Mouse (Mus musculus) forebrain, embryonic 10.5 days (tissue): ENCODE measurements around the gene Vgll1. TPM values are rescaled to one million over a fixed set of nuclear protein-coding genes. Genes with fewer than 3 reads are reported as not detected.

Experiments used
- DNase-seq: peaks from one replicate; pipeline ENCODE4 v3.0.0-alpha.2; 2017; ENCODE audit warnings: low spot score; ENCODE audit errors: extremely low spot score
- H3K27ac ChIP-seq: fragments of 300-500 bp; sonication (generic); 2 replicates; pipeline ENCODE4 v1.5.1; 2016; ENCODE audit warnings: mild to moderate bottlenecking
- H3K27me3 ChIP-seq: fragments of 300-500 bp; sonication (generic); 2 replicates; pipeline ENCODE4 v1.6.1; 2016; ENCODE audit warnings: mild to moderate bottlenecking; ENCODE audit not compliant: poor library complexity, severe bottlenecking
- H3K36me3 ChIP-seq: fragments of 300-500 bp; sonication (generic); replicated peaks from 2 replicates; pipeline ENCODE4 v1.6.1; 2016; ENCODE audit warnings: mild to moderate bottlenecking, moderate library complexity
- H3K4me1 ChIP-seq: fragments of 300-500 bp; sonication (generic); 2 replicates; pipeline ENCODE4 v1.6.1; 2016
- H3K4me3 ChIP-seq: fragments of 300-500 bp; sonication (generic); 2 replicates; pipeline ENCODE4 v1.5.1; 2016; ENCODE audit warnings: mild to moderate bottlenecking, moderate library complexity
- H3K9me3 ChIP-seq: fragments of 300-500 bp; sonication (generic); 2 replicates; pipeline ENCODE4 v1.6.1; 2016; ENCODE audit warnings: mild to moderate bottlenecking, moderate library complexity
- WGBS: fragments of 180-500 bp; shearing (Covaris S2); methylation state at CpG from one replicate; pipeline ENCODE4 v1.1.7; 2016; 5-methylcytosine and 5-hydroxymethylcytosine counted together
- polyA plus RNA-seq: library from polyadenylated mRNA; unstranded; fragments of >200 nt; fragmentation: Nextera tagmentation; extraction: Ambion mirVana; gene quantifications from 2 replicates; pipeline ENCODE4 v1.2.1, GENCODE M21; 2016

Vgll1 gene
- polyA plus RNA-seq, result 0.06 and 0.09 TPM in 2 replicates

DNA sequence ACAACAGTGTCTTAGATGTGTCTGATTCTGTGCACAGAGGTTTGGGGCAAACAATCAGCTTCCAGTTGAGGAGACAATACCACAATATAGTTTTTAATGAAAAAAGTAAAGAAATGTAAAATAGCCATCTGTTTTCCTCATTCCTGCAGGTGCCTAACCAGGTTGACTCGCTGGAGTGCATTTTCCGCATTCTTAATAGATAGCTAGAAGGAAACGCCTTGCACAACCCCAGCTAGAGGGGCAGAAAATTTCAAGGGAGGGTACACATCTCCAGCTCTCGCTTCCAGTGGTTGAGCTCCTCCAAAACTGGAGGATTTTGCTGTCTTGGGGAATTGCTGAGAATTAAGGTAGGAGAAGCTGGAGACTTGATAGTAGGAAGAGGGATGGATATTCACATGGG is at the start of gene Vgll1:
Gene Vgll1, plus strand, starts transcription at position 301 of the 400 bp plus-strand sequence.
- DNase-seq, result no peak
- Histone ChIP-seq H3K9me3 (no peaks in the 10 kb centered on the region), H3K36me3 (no peaks in the 10 kb centered on the region), H3K27me3 (no peaks in the 10 kb centered on the region), H3K4me1 (no peaks in the 10 kb centered on the region), H3K27ac (no peak within 1 kb of the TSS), H3K4me3 (no peak within 1 kb of the TSS)
- WGBS, result 87% methylated on average over 4 of the region's 4 CpGs

DNA sequence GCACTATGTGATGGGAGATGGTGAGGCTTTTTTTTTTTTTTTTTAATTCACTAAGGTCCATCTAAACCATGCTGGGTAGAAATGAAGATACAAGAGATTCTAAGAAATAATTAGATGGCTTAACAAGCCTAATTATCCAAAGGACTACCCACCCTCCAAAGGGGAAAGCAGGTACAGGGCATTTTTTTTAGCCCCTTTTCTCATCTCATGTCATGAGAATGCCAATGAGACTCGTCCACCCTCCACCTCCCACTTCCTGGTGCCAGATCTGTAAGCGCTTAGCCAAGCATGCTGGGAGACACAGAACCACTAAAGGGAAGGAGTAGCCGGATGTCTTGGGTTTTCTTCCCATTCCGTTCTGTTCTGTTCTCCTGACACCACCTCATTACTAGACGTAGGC is 45.1 kb upstream of the Vgll1 start, which contains the start of gene Brs3:
Gene Brs3, plus strand, starts transcription at position 301 of the 400 bp plus-strand sequence.
- H3K27me3 ChIP-seq, result no peaks in the 10 kb centered on the region
- no peak for DNase-seq
- H3K4me1 ChIP-seq, result no peaks in the 10 kb centered on the region
- H3K9me3 ChIP-seq, result no peaks in the 10 kb centered on the region
- H3K36me3 ChIP-seq, result no peaks in the 10 kb centered on the region
- H3K27ac ChIP-seq, result no peak within 1 kb of the TSS
- H3K4me3 ChIP-seq, result no peak within 1 kb of the TSS
- WGBS, result 86% methylated on average over 5 of the region's 5 CpGs

DNA sequence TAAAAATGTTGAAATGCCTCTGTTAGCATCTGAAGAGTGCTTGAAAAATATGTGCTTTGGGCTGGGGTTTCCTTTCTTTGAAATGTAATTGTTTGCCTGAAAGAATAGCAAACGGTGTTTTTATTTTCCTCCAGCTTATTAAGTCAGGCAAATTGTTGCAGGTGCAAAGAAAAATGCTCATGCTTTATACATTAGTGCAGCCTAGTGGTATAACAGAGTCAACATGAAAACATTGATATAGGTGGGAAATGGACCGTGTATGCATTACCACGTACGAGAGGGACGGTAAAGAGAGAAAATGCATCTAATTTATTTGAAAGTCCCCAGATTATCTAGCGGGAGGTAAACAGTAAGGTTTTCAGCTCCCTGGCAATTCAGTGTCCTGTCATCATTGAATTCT is 44.0 kb upstream of the Vgll1 start:
- H3K4me1 ChIP-seq, result no peaks in the 10 kb centered on the region
- no peaks in the 10 kb centered on the region for H3K9me3 ChIP-seq
- no peak overlapping the region for H3K27ac ChIP-seq
- H3K36me3 ChIP-seq, result no peaks in the 10 kb centered on the region
- 86% methylated on average over 6 of the region's 6 CpGs for WGBS
- no peak overlapping the region for H3K4me3 ChIP-seq
- DNase-seq, result no peak
- H3K27me3 ChIP-seq, result no peaks in the 10 kb centered on the region

DNA sequence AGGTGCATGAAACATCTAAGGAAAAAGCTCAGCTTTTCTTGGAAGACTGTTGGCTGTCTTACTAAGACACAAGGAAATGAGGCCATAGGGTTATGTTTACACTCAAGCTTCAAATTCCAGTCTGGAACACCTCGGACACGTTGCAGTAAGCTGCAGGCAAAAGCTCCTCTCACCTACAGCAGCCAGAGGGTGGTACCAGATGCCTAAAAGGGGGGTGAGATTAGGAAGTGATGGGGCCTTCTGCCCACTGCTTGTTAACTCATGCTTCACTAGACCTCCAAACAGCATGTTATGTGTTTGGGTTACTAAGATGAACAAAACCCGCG is 35.1 kb upstream of the Vgll1 start:
- Histone ChIP-seq H3K27me3 (no peaks in the 10 kb centered on the region), H3K27ac (peak overlapping the region; percentile 96), H3K4me1 (peaks cover 5% of the 10 kb centered on the region; the same call in 1 of the 2 replicates), H3K4me3 (peak overlapping the region; percentile 61), H3K36me3 (peaks cover 18% of the 10 kb centered on the region), H3K9me3 (no peaks in the 10 kb centered on the region)
- WGBS, result 24% methylated on average over 4 of the region's 4 CpGs
- no peak for DNase-seq

DNA sequence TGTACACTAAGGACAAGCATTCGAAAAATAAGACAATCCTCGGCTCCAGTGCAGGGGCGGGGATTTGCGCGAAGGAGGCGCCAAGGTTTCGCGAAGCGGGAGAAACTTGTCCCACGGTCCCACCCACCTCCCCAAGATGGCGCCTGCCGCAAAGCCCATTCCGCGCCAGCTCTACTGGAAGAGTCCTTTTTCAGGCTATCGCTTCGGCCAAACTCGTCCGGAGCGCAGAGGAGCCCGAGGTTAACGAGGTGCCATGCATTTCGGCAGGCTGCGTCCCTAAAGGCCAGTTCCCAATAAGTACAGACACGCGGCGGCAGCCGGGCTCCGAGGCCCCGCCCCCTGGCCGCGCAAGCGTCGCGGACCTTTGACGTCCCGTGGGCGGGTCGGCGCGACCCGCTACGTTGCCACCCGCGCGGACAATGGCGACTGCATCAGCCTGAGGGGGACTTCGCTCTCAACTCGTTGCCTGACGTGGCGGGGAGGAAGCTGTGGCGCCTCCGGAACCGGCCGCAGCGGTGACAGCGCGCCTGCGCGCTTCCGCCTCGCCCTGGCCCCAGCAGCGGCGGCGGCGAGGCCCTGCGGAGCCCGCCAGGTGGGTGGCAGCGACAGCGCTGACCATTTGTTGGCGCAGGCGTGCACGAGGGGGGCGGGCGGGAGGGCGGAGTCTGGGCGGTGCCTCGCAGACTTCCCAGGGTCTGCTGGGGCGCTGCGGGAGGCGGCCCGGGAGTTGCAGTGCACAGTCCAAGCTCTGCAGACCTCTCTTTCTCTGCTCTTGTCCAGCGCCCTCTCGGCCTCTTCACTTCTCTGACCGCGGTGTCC is 34.5 kb upstream of the Vgll1 start, which contains the start of gene Htatsf1:
Gene Htatsf1, plus strand, starts transcription at position 410 of the 819 bp plus-strand sequence.
- DNase-seq, result peak; percentile 74
- WGBS, result 22% methylated on average over 80 of the region's 85 CpGs
- H3K4me3 ChIP-seq, result peak within 1 kb of the TSS; percentile 61
- peaks cover 18% of the 10 kb centered on the region for H3K36me3 ChIP-seq
- H3K27me3 ChIP-seq, result no peaks in the 10 kb centered on the region
- H3K27ac ChIP-seq, result peak within 1 kb of the TSS; percentile 96
- H3K9me3 ChIP-seq, result no peaks in the 10 kb centered on the region
- H3K4me1 ChIP-seq, result peaks cover 5% of the 10 kb centered on the region; the same call in 1 of the 2 replicates

DNA sequence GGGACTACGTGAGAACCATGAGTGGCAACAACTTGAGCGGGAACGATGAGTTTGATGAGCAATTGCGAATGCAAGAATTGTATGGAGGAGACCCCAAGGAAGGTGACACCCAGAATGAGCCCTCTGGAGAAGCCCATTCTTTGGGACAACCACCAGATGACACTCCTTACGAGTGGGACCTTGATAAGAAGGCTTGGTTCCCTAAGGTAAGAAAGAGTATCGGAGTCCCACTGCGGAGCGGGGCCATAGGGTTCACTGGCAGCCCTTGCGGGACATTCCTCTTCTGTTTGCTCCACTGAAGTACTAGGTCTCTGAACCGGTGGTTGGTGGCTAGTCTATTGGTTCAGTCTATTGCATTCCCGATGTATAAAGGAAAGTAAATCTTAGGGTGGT is 33.9 kb upstream of the Vgll1 start:
- H3K4me1 ChIP-seq, result peaks cover 5% of the 10 kb centered on the region; the same call in 1 of the 2 replicates
- H3K27ac ChIP-seq, result peak overlapping the region; percentile 96
- WGBS, result 28% methylated on average over 11 of the region's 11 CpGs
- DNase-seq, result no peak
- no peaks in the 10 kb centered on the region for H3K27me3 ChIP-seq
- H3K9me3 ChIP-seq, result no peaks in the 10 kb centered on the region
- peak overlapping the region; percentile 61 for H3K4me3 ChIP-seq
- H3K36me3 ChIP-seq, result peaks cover 18% of the 10 kb centered on the region

DNA sequence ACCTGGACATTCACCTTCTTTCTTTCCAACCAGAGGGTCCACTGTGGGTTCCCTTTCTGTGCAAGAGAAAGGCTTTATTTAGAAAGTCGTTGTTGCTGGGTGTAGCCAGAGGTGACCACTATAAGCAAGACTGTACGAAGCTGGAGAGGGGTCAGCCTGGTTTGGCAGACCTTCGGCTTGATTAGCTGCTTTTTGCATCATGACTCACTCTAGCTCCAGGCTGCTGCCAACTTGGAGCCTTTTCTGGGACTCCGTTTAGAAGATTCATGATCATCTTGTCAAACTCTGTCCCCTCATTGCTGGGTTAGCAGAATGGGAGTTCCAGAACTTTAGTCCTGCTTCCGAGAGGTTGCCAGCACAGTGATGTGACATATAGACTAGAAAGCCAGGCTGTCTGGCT is 6.4 kb upstream of the Vgll1 start:
- H3K4me3 ChIP-seq, result no peak overlapping the region
- H3K36me3 ChIP-seq, result no peaks in the 10 kb centered on the region
- H3K9me3 ChIP-seq, result no peaks in the 10 kb centered on the region
- WGBS, result 79% methylated on average over 5 of the region's 5 CpGs
- H3K4me1 ChIP-seq, result no peaks in the 10 kb centered on the region
- no peaks in the 10 kb centered on the region for H3K27me3 ChIP-seq
- no peak overlapping the region for H3K27ac ChIP-seq
- no peak for DNase-seq

DNA sequence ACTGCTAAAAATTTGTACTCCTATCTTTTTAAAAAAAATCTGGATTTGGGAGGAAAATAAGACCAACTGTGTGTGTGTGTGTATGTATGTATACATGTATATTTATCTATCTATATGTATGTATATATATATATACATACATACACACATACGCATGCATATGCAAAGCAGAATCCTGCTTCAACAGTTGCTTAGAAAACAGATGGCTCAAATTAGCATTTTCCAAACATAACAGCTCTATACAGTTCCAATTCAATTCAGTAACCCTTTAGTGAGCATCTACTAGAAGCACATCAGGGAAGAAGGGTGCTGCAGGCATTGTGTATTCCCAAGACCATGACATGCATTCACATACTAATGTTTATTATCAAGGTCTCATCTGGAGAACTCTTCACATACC is 15.5 kb downstream of the Vgll1 start:
- WGBS, result 96% methylated on average over 1 of the region's 1 CpGs
- Histone ChIP-seq H3K9me3 (no peaks in the 10 kb centered on the region), H3K27me3 (no peaks in the 10 kb centered on the region), H3K36me3 (no peaks in the 10 kb centered on the region), H3K27ac (no peak overlapping the region), H3K4me3 (no peak overlapping the region), H3K4me1 (no peaks in the 10 kb centered on the region)
- DNase-seq, result no peak

DNA sequence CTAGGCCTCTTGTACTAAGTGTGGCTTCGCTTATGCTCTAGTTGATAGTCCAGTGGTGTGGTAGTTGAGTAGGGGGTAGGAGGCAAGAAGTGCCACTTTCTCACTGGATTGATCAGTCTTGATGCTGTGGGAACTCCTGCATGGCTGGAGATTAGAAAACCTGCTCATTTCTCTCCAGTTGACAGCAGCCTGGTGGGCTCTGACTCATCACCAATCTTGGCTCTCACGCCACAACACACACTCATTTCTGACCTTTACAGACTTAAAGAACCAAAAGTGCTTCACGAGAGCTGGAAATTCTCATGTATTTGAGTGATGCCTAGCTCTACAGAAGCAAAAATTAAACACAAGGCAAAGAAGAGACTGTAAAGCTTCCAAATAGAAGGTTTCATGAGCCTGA is 19.1 kb downstream of the Vgll1 start:
- Histone ChIP-seq H3K9me3 (no peaks in the 10 kb centered on the region), H3K27ac (no peak overlapping the region), H3K36me3 (no peaks in the 10 kb centered on the region), H3K4me3 (no peak overlapping the region), H3K27me3 (no peaks in the 10 kb centered on the region), H3K4me1 (no peaks in the 10 kb centered on the region)
- no peak for DNase-seq
- 95% methylated on average over 3 of the region's 3 CpGs for WGBS

DNA sequence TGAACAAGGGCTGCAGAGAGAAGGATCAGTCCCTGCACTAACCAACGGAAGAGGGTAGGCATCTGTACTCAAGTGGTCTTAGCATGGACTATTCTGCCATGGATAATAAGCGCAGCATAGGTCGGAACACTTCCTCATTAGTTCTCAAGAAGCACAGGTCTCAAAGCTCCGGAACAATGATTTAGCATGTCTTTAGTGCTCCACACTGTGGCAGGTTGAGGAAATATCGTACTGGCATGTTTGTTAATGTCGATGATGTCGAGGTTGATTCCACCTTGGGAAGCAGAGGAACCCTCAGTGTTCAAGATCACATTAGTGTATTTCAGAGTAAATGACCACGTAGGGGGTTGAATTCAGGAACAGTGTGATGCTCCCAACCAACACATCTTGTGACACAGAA is 30.2 kb downstream of the Vgll1 start:
- H3K4me3 ChIP-seq, result no peak overlapping the region
- H3K36me3 ChIP-seq, result no peaks in the 10 kb centered on the region
- WGBS, result 86% methylated on average over 8 of the region's 8 CpGs
- no peaks in the 10 kb centered on the region for H3K27me3 ChIP-seq
- H3K9me3 ChIP-seq, result no peaks in the 10 kb centered on the region
- H3K4me1 ChIP-seq, result no peaks in the 10 kb centered on the region
- no peak overlapping the region for H3K27ac ChIP-seq
- DNase-seq, result no peak

DNA sequence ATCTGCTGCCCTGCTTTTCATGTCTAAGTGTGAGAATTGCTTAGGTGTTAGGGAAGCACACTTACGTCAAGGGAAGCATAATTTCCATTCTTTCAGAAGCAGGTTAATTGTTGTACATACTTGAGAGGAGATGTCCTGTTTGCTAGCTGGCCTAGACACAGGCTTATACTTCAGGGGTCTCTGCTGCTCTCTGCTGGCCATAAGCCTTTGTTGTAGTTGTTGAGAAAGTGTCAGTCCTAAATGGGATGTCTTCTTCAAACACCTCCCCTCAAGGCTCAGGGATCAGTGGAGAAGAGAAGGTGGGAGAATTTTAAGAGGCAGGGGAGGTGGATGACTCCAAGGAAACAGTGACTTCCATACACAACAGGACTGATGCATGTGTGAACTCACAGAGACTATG is 32.9 kb downstream of the Vgll1 start:
- no peaks in the 10 kb centered on the region for H3K36me3 ChIP-seq
- H3K4me1 ChIP-seq, result no peaks in the 10 kb centered on the region
- WGBS, result 88% methylated on average over 1 of the region's 1 CpGs
- H3K27me3 ChIP-seq, result no peaks in the 10 kb centered on the region
- no peak overlapping the region for H3K4me3 ChIP-seq
- H3K27ac ChIP-seq, result no peak overlapping the region
- no peak for DNase-seq
- H3K9me3 ChIP-seq, result no peaks in the 10 kb centered on the region

DNA sequence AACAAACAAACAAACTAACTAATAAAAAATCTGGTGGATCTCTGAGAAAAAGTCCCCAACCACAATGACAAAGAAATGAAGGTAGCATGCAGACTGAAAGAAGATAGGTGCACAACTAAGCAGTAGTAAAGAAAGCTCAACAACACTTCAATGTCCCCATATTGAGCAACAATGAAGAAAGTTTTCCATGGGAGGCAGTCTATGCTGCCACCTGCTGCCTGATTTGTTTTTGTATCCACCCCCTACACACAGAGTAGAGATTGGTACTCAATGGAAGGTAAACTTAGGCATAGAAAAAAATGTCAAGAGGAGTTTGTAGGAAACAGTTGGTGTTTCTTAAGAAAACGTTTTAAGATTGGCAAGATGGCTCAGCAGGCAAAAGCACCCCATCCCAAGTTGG is 42.7 kb downstream of the Vgll1 start:
- Histone ChIP-seq H3K27me3 (no peaks in the 10 kb centered on the region), H3K36me3 (no peaks in the 10 kb centered on the region), H3K27ac (no peak overlapping the region), H3K4me1 (no peaks in the 10 kb centered on the region), H3K4me3 (no peak overlapping the region), H3K9me3 (no peaks in the 10 kb centered on the region)
- no peak for DNase-seq
- 42% methylated on average over 1 of the region's 1 CpGs for WGBS

DNA sequence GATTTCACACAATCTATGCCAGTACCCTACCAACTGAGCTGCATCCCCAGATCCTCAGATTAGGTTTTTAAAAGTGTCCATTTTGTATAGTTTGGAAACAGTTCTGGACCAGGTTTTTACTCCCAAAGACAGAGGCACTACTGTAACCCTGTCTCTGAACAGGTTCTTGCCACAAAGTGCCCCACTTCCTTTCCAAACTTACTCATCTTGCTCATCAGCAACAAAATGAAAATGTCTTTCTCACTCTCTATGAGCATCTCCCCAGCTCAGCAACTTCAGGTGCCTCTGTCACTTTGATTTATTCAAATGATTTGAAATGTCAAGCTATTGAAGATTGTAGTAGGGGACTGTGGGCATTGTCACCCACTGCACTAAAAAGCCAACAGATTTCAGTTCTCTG is 49.7 kb downstream of the Vgll1 start:
- no peak for DNase-seq
- Histone ChIP-seq H3K9me3 (no peaks in the 10 kb centered on the region), H3K27me3 (no peaks in the 10 kb centered on the region), H3K4me1 (no peaks in the 10 kb centered on the region), H3K36me3 (no peaks in the 10 kb centered on the region), H3K4me3 (no peak overlapping the region), H3K27ac (no peak overlapping the region)
